Mouse (Mus musculus) ES-E14 (cell line): ENCODE measurements at regions not wholly inside any gene's neighbourhood (a gene's known extent, or its start where the extent isn't known, plus 50 kb on each side); places are given as distances from the start of the nearest gene placed in this dataset.
A peak's percentile ranks its signal among the peaks of the same experiment; 100 is the strongest.

ENCODE experiments used
- CHD2 ChIP-seq: IDR thresholded peaks from 2 replicates; pipeline ENCODE4 v1.6.1; 2014; ENCODE audit warnings: mild to moderate bottlenecking, low read depth, low read length, inconsistent platforms
- HCFC1 ChIP-seq: IDR thresholded peaks from 2 replicates; pipeline ENCODE4 v1.6.1; 2012; ENCODE audit warnings: low read length, inconsistent platforms, borderline replicate concordance; ENCODE audit not compliant: insufficient read depth
- ZC3H11A ChIP-seq: IDR thresholded peaks from 2 replicates; pipeline ENCODE4 v1.6.1; 2012; ENCODE audit warnings: low read depth, mild to moderate bottlenecking, inconsistent platforms, low read length, borderline replicate concordance
- ZNF384 ChIP-seq: IDR thresholded peaks from 2 replicates; pipeline ENCODE4 v1.6.1; 2012; ENCODE audit warnings: low read depth, low read length, inconsistent platforms

DNA sequence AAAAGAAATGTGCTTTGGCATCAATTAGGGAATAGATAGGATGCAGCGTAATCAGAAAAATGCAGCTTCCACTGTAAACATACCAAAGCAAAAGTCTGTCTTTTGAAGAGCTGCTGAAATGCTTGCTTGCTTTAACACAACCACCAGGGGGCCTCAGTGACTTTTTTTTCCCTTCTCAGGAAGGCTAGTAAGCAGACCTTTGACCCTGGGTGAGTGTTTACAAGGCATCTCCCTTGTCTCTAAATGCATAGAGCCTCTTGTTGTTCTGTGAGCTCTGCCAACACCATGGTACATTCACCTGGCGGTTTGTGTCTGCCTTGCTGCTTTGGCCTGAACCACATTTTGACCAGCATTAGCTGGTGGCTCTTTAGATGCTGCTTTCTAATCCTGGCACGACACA, 191.9 kb upstream of the C9orf72 start:
- no peak for TF ChIP-seq HCFC1
- peak; percentile 16; the same call in 1 of the 2 replicates for TF ChIP-seq ZNF384
- TF ChIP-seq ZC3H11A: peak; percentile 72; the same call in 1 of the 2 replicates
- TF ChIP-seq CHD2: no peak
